ENCODE assay signal across 1 mouse cellular context in the genomic region with DNA sequence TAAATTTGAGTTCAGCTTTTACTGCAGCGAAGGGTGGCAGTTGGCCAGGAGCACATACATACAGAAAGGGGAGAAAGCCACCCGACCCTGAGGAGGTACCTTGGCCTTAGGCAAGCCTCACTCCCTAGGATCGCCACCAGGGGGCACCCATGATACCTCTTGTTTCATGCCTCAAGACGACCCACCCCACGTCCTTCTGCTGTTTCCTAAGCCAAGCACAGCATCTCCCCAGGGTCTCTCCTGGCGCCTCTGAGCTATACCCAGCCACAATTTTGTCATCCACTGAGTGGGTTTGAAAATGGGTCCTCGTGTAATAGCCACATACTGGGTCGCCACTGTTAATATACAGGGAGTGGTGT.
TF ChIP-seq lines count a peak whose summit lies in the region.

No protein-coding gene starts in this region.

TF ChIP-seq in C2C12, 6 proteins besides CTCF, POLR2A, EP300 and RAD21:
- TF ChIP-seq CEBPB (IDR thresholded peaks at IDR 0.05; ENCODE audit: low read depth) = no peak
- no peak for TF ChIP-seq FOSL1 (IDR thresholded peaks at IDR 0.05; ENCODE audit: insufficient read depth, low read length, poor library complexity, severe bottlenecking)
- TF ChIP-seq MYOD1 (IDR thresholded peaks at IDR 0.05; ENCODE audit: control insufficient read depth, insufficient read length, low read depth) = no peak
- peak; percentile 7 for TF ChIP-seq MAX (IDR thresholded peaks at IDR 0.05)
- TF ChIP-seq MYOG (IDR thresholded peaks at IDR 0.05; ENCODE audit: control insufficient read depth, extremely low read depth, insufficient read length) = no peak
TF ChIP-seq in C2C12: peak in this region for 1.
